Mouse (Mus musculus) layer of hippocampus, adult 9-11 months (tissue): ENCODE data around the gene Psmg3.
A peak's percentile ranks its signal among the peaks of the same experiment; 100 is the strongest.

Source experiments
- DNase-seq: peaks from one replicate; pipeline ENCODE4 v3.0.0; 2022

Gene Psmg3

GRCm38 (mm10) chr5:139813963-139814381 lies 12.7 kb downstream of the Psmg3 start:
- no peak for DNase-seq

- DNase-seq, result no peak
These were observed 13.6 kb downstream of the Psmg3 start for GRCm38 (mm10) chr5:139813126-139813490.

- no peak for DNase-seq
These were observed 14.1 kb downstream of the Psmg3 start for GRCm38 (mm10) chr5:139812398-139813125.

- DNase-seq, result no peak
These were observed 14.8 kb downstream of the Psmg3 start for GRCm38 (mm10) chr5:139811677-139812397.

- no peak for DNase-seq
These were observed 17.3 kb downstream of the Psmg3 start for GRCm38 (mm10) chr5:139809397-139809796.

- no peak for DNase-seq
These were observed 20.8 kb downstream of the Psmg3 start for GRCm38 (mm10) chr5:139805924-139806323.

GRCm38 (mm10) chr5:139804573-139805111 lies 22.0 kb downstream of the Psmg3 start:
- DNase-seq, result no peak

GRCm38 (mm10) chr5:139804107-139804551 lies 22.6 kb downstream of the Psmg3 start:
- no peak for DNase-seq

GRCm38 (mm10) chr5:139803601-139804102 lies 23.0 kb downstream of the Psmg3 start:
- DNase-seq, result no peak

- no peak for DNase-seq
These were observed 23.5 kb downstream of the Psmg3 start for GRCm38 (mm10) chr5:139803165-139803564.

GRCm38 (mm10) chr5:139801880-139802279 lies 24.8 kb downstream of the Psmg3 start:
- DNase-seq, result no peak

GRCm38 (mm10) chr5:139801231-139801630 lies 25.5 kb downstream of the Psmg3 start:
- DNase-seq, result no peak

GRCm38 (mm10) chr5:139799801-139800590 lies 26.7 kb downstream of the Psmg3 start:
- no peak for DNase-seq

GRCm38 (mm10) chr5:139799041-139799440 lies 27.6 kb downstream of the Psmg3 start:
- no peak for DNase-seq

GRCm38 (mm10) chr5:139798168-139798900 lies 28.4 kb downstream of the Psmg3 start:
- DNase-seq, result no peak

- peak; percentile 84 for DNase-seq
These were observed 29.1 kb downstream of the Psmg3 start for GRCm38 (mm10) chr5:139797473-139798167.

- peak; percentile 54 for DNase-seq
These were observed 29.8 kb downstream of the Psmg3 start for GRCm38 (mm10) chr5:139796900-139797299.

GRCm38 (mm10) chr5:139796001-139796620 lies 30.6 kb downstream of the Psmg3 start:
- DNase-seq, result no peak

- no peak for DNase-seq
These were observed 31.7 kb downstream of the Psmg3 start for GRCm38 (mm10) chr5:139794938-139795337.

- no peak for DNase-seq
These were observed 32.5 kb downstream of the Psmg3 start for GRCm38 (mm10) chr5:139794137-139794536.
